Mouse (Mus musculus) effector memory CD4-positive, alpha-beta T cell, adult 5 months (primary cell): Measurements from ENCODE around the gene Gcnt3. TPM values are rescaled to one million over a fixed set of nuclear protein-coding genes. Genes with fewer than 3 reads are reported as not detected.

Experiments
- polyA plus RNA-seq: library from polyadenylated mRNA; unstranded; fragments of 100-300 nt; shearing (Covaris generic); gene quantifications from one replicate; pipeline ENCODE4 v1.2.1, GENCODE M21; 2017

The Gcnt3 gene
- 0.17 TPM for polyA plus RNA-seq

DNA sequence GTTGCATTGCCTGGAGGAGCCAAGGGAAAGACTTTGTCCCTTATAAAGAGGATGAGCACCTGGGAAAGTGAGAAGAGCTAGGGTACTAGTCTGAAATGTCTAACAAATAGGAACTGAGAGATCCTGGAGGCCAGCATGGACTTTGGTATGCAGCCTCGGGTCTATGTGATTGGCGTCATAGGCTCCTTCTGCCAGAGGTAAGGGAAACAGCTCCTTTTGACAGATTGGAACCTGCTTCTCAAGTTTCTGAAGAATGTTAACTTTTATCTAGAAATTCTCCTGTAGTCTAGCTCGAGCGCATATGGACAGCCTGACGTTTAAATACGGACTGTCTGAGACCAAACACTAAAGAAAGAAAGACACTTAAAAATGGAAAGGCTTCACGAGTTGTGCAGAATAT is at the start of gene Gcnt3:
Gene Gcnt3 (minus strand): TSS at position 101 of the 400 bp plus-strand sequence.

DNA sequence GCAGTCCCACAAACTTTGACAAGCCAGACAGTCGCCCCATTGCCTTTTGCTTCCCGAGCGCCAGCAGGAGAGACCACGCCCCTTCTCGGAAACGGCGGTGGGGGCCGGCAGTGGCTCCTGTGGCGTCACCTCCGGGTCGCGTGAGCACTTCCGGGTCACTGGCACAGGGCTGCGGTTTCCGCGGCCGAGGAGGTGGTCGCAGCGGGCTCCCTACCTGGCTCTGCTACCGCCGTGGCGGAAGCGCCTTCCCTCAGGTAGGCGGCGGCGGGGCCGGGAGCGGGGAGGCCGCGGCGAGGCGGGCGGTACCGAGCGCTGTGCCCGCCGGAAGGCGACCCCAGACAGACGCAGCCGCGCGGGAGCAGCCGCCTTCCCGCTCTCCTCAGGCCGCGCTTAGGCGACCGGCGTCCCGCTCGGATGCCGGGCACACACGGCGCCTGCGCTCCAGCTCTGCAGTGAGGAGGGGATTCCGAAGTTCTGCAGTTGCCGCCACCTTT is 25.4 kb downstream of the Gcnt3 start, which contains the start of gene Gtf2a2:
Gene Gtf2a2 (plus strand): TSS at position 143 of the 494 bp plus-strand sequence.

DNA sequence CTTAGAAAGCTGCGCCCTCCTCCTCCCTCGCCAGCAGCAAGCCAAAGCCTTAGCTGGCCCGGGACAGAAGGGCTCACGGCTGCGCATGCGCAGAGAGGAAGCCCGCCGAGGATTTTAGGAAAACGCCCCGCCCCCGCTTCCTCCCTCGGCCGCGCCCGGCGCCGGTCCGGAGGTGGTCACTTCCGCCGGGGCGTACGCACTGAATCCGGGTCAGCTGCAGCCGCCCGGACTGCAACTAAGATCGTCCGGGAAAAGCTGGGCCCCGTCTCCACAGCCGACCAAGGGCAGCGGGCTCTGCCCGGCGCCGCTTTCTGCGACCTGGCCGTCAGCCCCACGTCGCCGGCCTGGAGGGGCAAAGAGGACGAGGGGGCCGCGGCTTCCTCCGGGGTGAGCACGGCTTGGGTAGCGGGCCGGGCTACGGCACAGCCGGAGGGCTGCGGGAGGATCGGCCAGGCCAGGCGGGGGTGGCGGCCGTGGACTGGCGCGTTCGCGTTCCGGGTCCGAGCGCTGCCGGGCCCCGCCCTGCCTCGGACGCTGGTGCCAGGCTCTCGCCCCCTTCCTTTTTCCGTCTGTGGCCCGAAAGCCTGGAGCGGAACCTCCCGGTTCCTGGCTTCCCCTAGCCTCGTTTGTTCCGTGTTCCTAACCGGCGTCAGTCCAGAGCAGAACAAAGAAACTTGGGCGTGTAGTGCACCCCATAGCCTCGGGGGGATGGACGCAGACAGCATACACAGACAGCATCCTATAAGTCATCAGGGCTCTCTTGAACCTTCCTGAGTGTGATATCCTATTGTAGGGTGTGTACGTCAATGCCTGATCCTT is 48.4 kb downstream of the Gcnt3 start, which contains the start of gene Bnip2:
Gene Bnip2 (plus strand): TSS at position 164 of the 819 bp plus-strand sequence.

Other genes with a start within 250 kb of the Gcnt3 start
- gene Bnip2, start 48.6 kb downstream of the Gcnt3 start, polyA plus RNA-seq = 72.3 TPM
- 91.5 TPM for gene Gtf2a2, start 25.5 kb downstream of the Gcnt3 start, polyA plus RNA-seq
- gene Fam81a, start 104.5 kb upstream of the Gcnt3 start, polyA plus RNA-seq = not detected
- gene Myo1e, start 169.3 kb upstream of the Gcnt3 start, polyA plus RNA-seq = 2.2 TPM